ENCODE assay signal across 28 mouse cellular contexts in genomic region chr2:51579767-51580166, GRCm38 (mm10). TPM values are rescaled to one million over a fixed set of nuclear protein-coding genes. Genes with fewer than 3 reads are reported as not detected.
DNase-seq lines count a peak whose midpoint lies in the region; ATAC-seq and TF ChIP-seq lines count a peak whose summit lies in the region.
"Had no signal": no experiment of that assay in that cellular context is flagged by ENCODE, and none has a peak within 500 bp of the region (broad histone marks: within the 10 kb centered on the region; RNA-seq: fewer than 3 reads in every experiment).

No protein-coding gene starts in this region.

- dilution Hi-C loops in CH12.LX (cut with MboI; ENCODE audit: extremely low pct_ligation_motif_present, extremely low pct_unique_long_range_greater_than_20kb, low sequenced_read_pairs): no loop called here

- H3K9me3 ChIP-seq in CH12.LX (replicated peaks; ENCODE audit: low read length): no peaks in the 10 kb centered on the region
- H3K9me3 ChIP-seq in hindbrain, embryonic 13.5 days: no peaks in the 10 kb centered on the region
- H3K9me3 ChIP-seq: embryonic facial prominence, embryonic 13.5 days; embryonic facial prominence, embryonic 15.5 days; forebrain, embryonic 10.5 days; forebrain, embryonic 12.5 days had no signal

- 75% methylated on average over 5 of the region's 5 CpGs for WGBS in hindbrain, embryonic 13.5 days

- TF ChIP-seq EP300 in CH12.LX (IDR thresholded peaks at IDR 0.05; ENCODE audit: low read length): no peak

- H3K4me3 ChIP-seq in CH12.LX (replicated peaks in 1 of 3; ENCODE audit: low read depth in 2 of 3, low read length in 2 of 3, poor library complexity in 1 of 3): no peak overlapping the region
- no peak overlapping the region for H3K4me3 ChIP-seq in hindbrain, embryonic 13.5 days
- H3K4me3 ChIP-seq: embryonic facial prominence, embryonic 13.5 days; embryonic facial prominence, embryonic 15.5 days; erythroblast, embryonic 14.5 days; forebrain, embryonic 10.5 days; forebrain, embryonic 12.5 days had no signal

- H3K27me3 ChIP-seq in CH12.LX (replicated peaks): no peaks in the 10 kb centered on the region
- H3K27me3 ChIP-seq in hindbrain, embryonic 13.5 days: no peaks in the 10 kb centered on the region
- H3K27me3 ChIP-seq: embryonic facial prominence, embryonic 13.5 days; embryonic facial prominence, embryonic 15.5 days; forebrain, embryonic 12.5 days had no signal

- in situ Hi-C loops in CH12.LX (cut with MboI; ENCODE audit: low pct_ligation_motif_present, low pct_unique_long_range_greater_than_20kb, low sequenced_read_pairs): no loop called here

- H3K27ac ChIP-seq in CH12.LX (ENCODE audit: insufficient read depth, low read depth): no peak overlapping the region
- no peak overlapping the region for H3K27ac ChIP-seq in hindbrain, embryonic 13.5 days
- H3K27ac ChIP-seq: embryonic facial prominence, embryonic 13.5 days; embryonic facial prominence, embryonic 15.5 days; forebrain, embryonic 10.5 days; forebrain, embryonic 12.5 days had no signal

- no peak overlapping the region for H3K4me2 ChIP-seq in CH12.LX (ENCODE audit: insufficient read depth, low read depth, poor library complexity, severe bottlenecking)
- no peak overlapping the region for H3K4me2 ChIP-seq in hindbrain, embryonic 13.5 days
- H3K4me2 ChIP-seq: embryonic facial prominence, embryonic 13.5 days; embryonic facial prominence, embryonic 15.5 days; forebrain, embryonic 12.5 days had no signal

- TF ChIP-seq CTCF in CH12.LX (conservative IDR thresholded peaks at IDR 0.05 in 1 of 2, IDR thresholded peaks at IDR 0.05 in 1 of 2; ENCODE audit: low read depth in 2 of 2, low read length in 2 of 2): no peak

- no peak overlapping the region for H3K9ac ChIP-seq in CH12.LX (ENCODE audit: insufficient read depth, low read depth)
- H3K9ac ChIP-seq in hindbrain, embryonic 13.5 days: no peak overlapping the region
- H3K9ac ChIP-seq: embryonic facial prominence, embryonic 13.5 days; embryonic facial prominence, embryonic 15.5 days; forebrain, embryonic 12.5 days had no signal

- 0 out of 2 replicates have a peak, but pooled peaks have one; percentile 54 for ATAC-seq in common myeloid progenitor, adult 5-6 weeks (replicated peaks; ENCODE audit: low read depth, poor library complexity, severe bottlenecking)
- ATAC-seq in megakaryocyte, adult 5-6 weeks (ENCODE audit: poor library complexity, severe bottlenecking): peak; percentile 40; the same call in 1 of the 2 replicates
- ATAC-seq in hindbrain, embryonic 13.5 days (ENCODE audit: low FRiP score): no peak
- ATAC-seq: activated CD4-positive, CD25-positive, alpha-beta regulatory T cell, adult 4 months; forebrain, embryonic 14.5 days; forebrain, embryonic 16.5 days; Patski had no signal

- peak; percentile 3 for DNase-seq in CH12.LX (ENCODE audit: extremely low read depth)
- DNase-seq in frontal cortex, adult 2 months (ENCODE audit: extremely low spot score in 1 of 2, low spot score in 1 of 2): no peak
- DNase-seq in thymus, adult 18-20 months: no peak
- DNase-seq: adrenal gland, adult 8-10 months; adrenal gland, postnatal 14 days; adrenal gland, postnatal 36 days; cerebellum, adult 11-12 months; cerebellum, adult 2 months; cerebellum, adult 9-10 months; cerebellum, postnatal 10 days; cerebellum, postnatal 25 days; embryo, embryonic 11 days had no signal

- no peak for TF ChIP-seq RAD21 in CH12.LX (IDR thresholded peaks at IDR 0.05; ENCODE audit: low read depth, low read length)

- H3K4me1 ChIP-seq in CH12.LX (ENCODE audit: control insufficient read depth in 1 of 2, insufficient read depth in 2 of 2): peaks cover 5 to 22% of the 10 kb centered on the region in 2 experiments
- H3K4me1 ChIP-seq in hindbrain, embryonic 13.5 days (replicated peaks): peaks cover 25% of the 10 kb centered on the region
- H3K4me1 ChIP-seq: embryonic facial prominence, embryonic 15.5 days had no signal

- no peaks in the 10 kb centered on the region for H3K36me3 ChIP-seq in CH12.LX (replicated peaks in 1 of 2; ENCODE audit: control insufficient read depth in 1 of 2, insufficient read depth in 1 of 2, low read length in 1 of 2)
- H3K36me3 ChIP-seq in hindbrain, embryonic 13.5 days: no peaks in the 10 kb centered on the region
- H3K36me3 ChIP-seq: embryonic facial prominence, embryonic 13.5 days; embryonic facial prominence, embryonic 15.5 days; forebrain, embryonic 10.5 days; forebrain, embryonic 12.5 days; G1E had no signal

- no peak for TF ChIP-seq POLR2A in CH12.LX (IDR thresholded peaks at IDR 0.05; ENCODE audit: low read depth, low read length)

- H3K79me2 ChIP-seq in CH12.LX (replicated peaks; ENCODE audit: control insufficient read depth, extremely low read depth, insufficient read depth, poor library complexity, severe bottlenecking): no peaks in the 10 kb centered on the region

TF ChIP-seq in CH12.LX, 34 proteins besides CTCF, POLR2A, EP300 and RAD21:
- TF ChIP-seq MXI1 (IDR thresholded peaks at IDR 0.05; ENCODE audit: low read depth, low read length) (no peak), SIN3A (IDR thresholded peaks at IDR 0.05; ENCODE audit: low read length) (no peak), TBP (conservative IDR thresholded peaks at IDR 0.05; ENCODE audit: low read depth, low read length) (no peak), POLR2AphosphoS2 (IDR thresholded peaks at IDR 0.05; ENCODE audit: low read depth, low read length) (no peak), ZNF384 (IDR thresholded peaks at IDR 0.05; ENCODE audit: low read depth, low read length) (no peak), ELF1 (IDR thresholded peaks at IDR 0.05; ENCODE audit: low read depth, low read length) (no peak), MEF2A (IDR thresholded peaks at IDR 0.05; ENCODE audit: borderline replicate concordance, low read depth, low read length) (no peak), KAT2A (IDR thresholded peaks at IDR 0.05; ENCODE audit: insufficient replicate concordance, low read length) (no peak), ZKSCAN1 (IDR thresholded peaks at IDR 0.05; ENCODE audit: borderline replicate concordance, low read depth, low read length) (no peak), CHD1 (IDR thresholded peaks at IDR 0.05; ENCODE audit: low read depth, low read length) (no peak), BHLHE40 (IDR thresholded peaks at IDR 0.05; ENCODE audit: low read depth, low read length) (no peak), MAX (IDR thresholded peaks at IDR 0.05; ENCODE audit: low read length) (no peak), ETS1 (conservative IDR thresholded peaks at IDR 0.05; ENCODE audit: low read depth, low read length) (no peak), ZMIZ1 (IDR thresholded peaks at IDR 0.05; ENCODE audit: low read depth, low read length) (no peak), MYC (IDR thresholded peaks at IDR 0.05; ENCODE audit: low read depth, low read length) (no peak), NRF1 (IDR thresholded peaks at IDR 0.05; ENCODE audit: low read depth, low read length) (no peak), USF2 (conservative IDR thresholded peaks at IDR 0.05; ENCODE audit: low read depth, low read length) (no peak)

RNA-seq across cellular contexts. Expression of gene Tas2r134, which starts 47.5 kb away (rescaled TPM):
- total RNA-seq in CH12.LX (2012; rRNA removed) (not detected in 2 replicates), CH12.LX (2014; rRNA removed) (not detected in 2 replicates)
- polyA plus RNA-seq in CH12.LX (2012; ENCODE audit: insufficient read length, low read depth): not detected in 2 replicates
- not detected in 2 replicates for total RNA-seq in common myeloid progenitor, adult 5-6 weeks (2017)
- not detected in 2 replicates for total RNA-seq in megakaryocyte, adult 5-6 weeks (2015)
- total RNA-seq in megakaryocyte, adult 5-6 weeks (2017): not detected in 2 replicates
- polyA plus RNA-seq in hindbrain, embryonic 13.5 days (2015; fragmentation: Nextera tagmentation; extraction: Ambion mirVana): not detected in 2 replicates
- polyA plus RNA-seq in frontal cortex, adult 2 months (2012; rRNA removed): not detected in 2 replicates
- total RNA-seq: adrenal gland, adult 18-20 months; adrenal gland, adult 8-10 months; adrenal gland, postnatal 14 days; adrenal gland, postnatal 36 days; G1E had no signal
- polyA plus RNA-seq: activated CD4-positive, CD25-positive, alpha-beta regulatory T cell, adult 4 months; C2C12; cerebellum, adult 2 months; embryonic facial prominence, embryonic 11.5 days; embryonic facial prominence, embryonic 13.5 days; embryonic facial prominence, embryonic 15.5 days; erythroblast, embryonic 14.5 days; forebrain, embryonic 10.5 days; forebrain, embryonic 12.5 days; forebrain, embryonic 14.5 days; forebrain, embryonic 16.5 days; G1E; Patski had no signal
